In genomic region chr11:69599436-69599835, GRCm38 (mm10) we compare ENCODE assay signal across 9 mouse cellular contexts. TPM values are rescaled to one million over a fixed set of nuclear protein-coding genes. Genes with fewer than 3 reads are reported as not detected.
A peak's percentile ranks its signal among the peaks of the same experiment; 100 is the strongest.
DNase-seq lines count a peak whose midpoint lies in the region; ATAC-seq lines count a peak whose summit lies in the region.
"Had no signal": no experiment of that assay in that cellular context is flagged by ENCODE, and none has a peak within 500 bp of the region (broad histone marks: within the 10 kb centered on the region; RNA-seq: fewer than 3 reads in every experiment).

No protein-coding gene starts in this region.

- peak overlapping the region; percentile 81 for H3K27ac ChIP-seq in hindbrain, embryonic 10.5 days
- no peak overlapping the region for H3K27ac ChIP-seq in hindbrain, embryonic 11.5 days (ENCODE audit: low read depth, low read length)
- H3K27ac ChIP-seq in hindbrain, embryonic 13.5 days = peak overlapping the region; percentile 56; the same call in 1 of the 2 replicates

- peaks cover 21% of the 10 kb centered on the region for H3K27me3 ChIP-seq in hindbrain, embryonic 10.5 days (ENCODE audit: insufficient read depth, poor library complexity, severe bottlenecking)
- H3K27me3 ChIP-seq in hindbrain, embryonic 11.5 days (ENCODE audit: control insufficient read depth, insufficient read depth, low read length) = peaks cover 2% of the 10 kb centered on the region; the same call in 1 of the 2 replicates
- peaks cover 13% of the 10 kb centered on the region; the same call in 1 of the 2 replicates for H3K27me3 ChIP-seq in hindbrain, embryonic 13.5 days

- H3K36me3 ChIP-seq in hindbrain, embryonic 10.5 days = 0 out of 2 replicates have a peak, but pooled peaks cover 15% of the 10 kb centered on the region
- no peaks in the 10 kb centered on the region for H3K36me3 ChIP-seq in hindbrain, embryonic 11.5 days (ENCODE audit: control insufficient read depth, insufficient read depth, low read length)
- H3K36me3 ChIP-seq in hindbrain, embryonic 13.5 days = peaks cover 21% of the 10 kb centered on the region

- no peaks in the 10 kb centered on the region for H3K9me3 ChIP-seq in hindbrain, embryonic 10.5 days
- no peaks in the 10 kb centered on the region for H3K9me3 ChIP-seq in hindbrain, embryonic 11.5 days (ENCODE audit: control insufficient read depth, low read length)
- H3K9me3 ChIP-seq in hindbrain, embryonic 13.5 days = no peaks in the 10 kb centered on the region

- peaks cover 40% of the 10 kb centered on the region for H3K4me1 ChIP-seq in hindbrain, embryonic 10.5 days (replicated peaks)
- peaks cover 3% of the 10 kb centered on the region; the same call in 1 of the 2 replicates for H3K4me1 ChIP-seq in hindbrain, embryonic 11.5 days (replicated peaks; ENCODE audit: control insufficient read depth, insufficient read depth, low read length)
- peaks cover 40% of the 10 kb centered on the region for H3K4me1 ChIP-seq in hindbrain, embryonic 13.5 days (replicated peaks)

- H3K9ac ChIP-seq in hindbrain, embryonic 11.5 days (ENCODE audit: low read depth, low read length) = no peak overlapping the region
- H3K9ac ChIP-seq in hindbrain, embryonic 13.5 days = peak overlapping the region; percentile 55

- 8% methylated on average over 9 of the region's 9 CpGs for WGBS in hindbrain, embryonic 10.5 days
- WGBS in hindbrain, embryonic 11.5 days = 5% methylated on average over 9 of the region's 9 CpGs
- WGBS in hindbrain, embryonic 13.5 days = 9% methylated on average over 9 of the region's 9 CpGs

- H3K4me2 ChIP-seq in hindbrain, embryonic 11.5 days (replicated peaks; ENCODE audit: low read depth, low read length) = no peak overlapping the region
- H3K4me2 ChIP-seq in hindbrain, embryonic 13.5 days = peak overlapping the region; percentile 18; the same call in 1 of the 2 replicates

- H3K4me3 ChIP-seq in hindbrain, embryonic 10.5 days = peak overlapping the region; percentile 34; the same call in 1 of the 2 replicates
- H3K4me3 ChIP-seq in hindbrain, embryonic 11.5 days (ENCODE audit: low read depth, low read length) = no peak overlapping the region
- H3K4me3 ChIP-seq in hindbrain, embryonic 13.5 days = no peak overlapping the region

- no peak for ATAC-seq in hindbrain, embryonic 11.5 days (ENCODE audit: low FRiP score)
- ATAC-seq in hindbrain, embryonic 13.5 days (ENCODE audit: low FRiP score) = no peak
- peak; percentile 28; the same call in 1 of the 2 replicates for ATAC-seq in megakaryocyte progenitor cell, adult 5-6 weeks (replicated peaks; ENCODE audit: poor library complexity)

- no peak for DNase-seq in hindbrain, embryonic 10.5 days (ENCODE audit: low spot score)
- no peak for DNase-seq in hindbrain, embryonic 11.5 days (ENCODE audit: low spot score)
- peak; percentile 45 for DNase-seq in R1 (ENCODE audit: low read depth, low spot score)
- no peak for DNase-seq in gastrocnemius, adult 8-10 months (ENCODE audit: low spot score in 2 of 2)
- DNase-seq in cerebellum, postnatal 4 days (ENCODE audit: low spot score in 2 of 2) = no peak

RNA-seq across cellular contexts. Expression of gene Atp1b2, which starts 6.3 kb away (rescaled TPM):
- 7.5 and 7.8 TPM in 2 replicates for polyA plus RNA-seq in hindbrain, embryonic 10.5 days (2016; fragmentation: Nextera tagmentation; extraction: Ambion mirVana)
- polyA plus RNA-seq in hindbrain, embryonic 11.5 days (2014; fragmentation: Nextera tagmentation; extraction: Ambion mirVana) = 11.7 and 13.1 TPM in 2 replicates
- 27.6 and 29.7 TPM in 2 replicates for polyA plus RNA-seq in hindbrain, embryonic 13.5 days (2015; fragmentation: Nextera tagmentation; extraction: Ambion mirVana)
- total RNA-seq in megakaryocyte progenitor cell, adult 5-6 weeks (2015) = 19.6 and 44.5 TPM in 2 replicates
- 2.0 and 4.0 TPM in 2 replicates for total RNA-seq in megakaryocyte progenitor cell, adult 5-6 weeks (2017)
- 100 to 1,000 TPM; 333 to 372 (median 353) TPM for total RNA-seq in gastrocnemius, adult 8-10 months (2022)

RNA-seq across cellular contexts. Expression of gene Shbg, which starts 18.3 kb away (rescaled TPM):
- polyA plus RNA-seq in hindbrain, embryonic 10.5 days (2016; fragmentation: Nextera tagmentation; extraction: Ambion mirVana) = not detected in 2 replicates
- polyA plus RNA-seq in hindbrain, embryonic 11.5 days (2014; fragmentation: Nextera tagmentation; extraction: Ambion mirVana) = 0.17 TPM in 1 of 2 replicates, not detected in the other
- not detected in 2 replicates for polyA plus RNA-seq in hindbrain, embryonic 13.5 days (2015; fragmentation: Nextera tagmentation; extraction: Ambion mirVana)
- not detected in 2 replicates for total RNA-seq in megakaryocyte progenitor cell, adult 5-6 weeks (2015)
- total RNA-seq in megakaryocyte progenitor cell, adult 5-6 weeks (2017) = not detected in 2 replicates
- not detected for total RNA-seq in gastrocnemius, adult 8-10 months (2022)
- polyA plus RNA-seq: gonadal fat pad, adult 2 months; urinary bladder, adult 2 months had no signal

RNA-seq across cellular contexts. Expression of gene Trp53, which starts 19.3 kb away (rescaled TPM):
- 166 and 173 TPM in 2 replicates for polyA plus RNA-seq in hindbrain, embryonic 10.5 days (2016; fragmentation: Nextera tagmentation; extraction: Ambion mirVana)
- polyA plus RNA-seq in hindbrain, embryonic 11.5 days (2014; fragmentation: Nextera tagmentation; extraction: Ambion mirVana) = 156 and 159 TPM in 2 replicates
- 76.3 and 78.1 TPM in 2 replicates for polyA plus RNA-seq in hindbrain, embryonic 13.5 days (2015; fragmentation: Nextera tagmentation; extraction: Ambion mirVana)
- total RNA-seq in megakaryocyte progenitor cell, adult 5-6 weeks (2015) = 124 and 173 TPM in 2 replicates
- total RNA-seq in megakaryocyte progenitor cell, adult 5-6 weeks (2017) = 65.1 and 65.6 TPM in 2 replicates
- 10 to 100 TPM; 12.6 to 17.2 (median 13.8) TPM for total RNA-seq in gastrocnemius, adult 8-10 months (2022)

RNA-seq across cellular contexts. Expression of gene Wrap53, which starts 19.4 kb away (rescaled TPM):
- polyA plus RNA-seq in hindbrain, embryonic 10.5 days (2016; fragmentation: Nextera tagmentation; extraction: Ambion mirVana) = 40.6 and 41.4 TPM in 2 replicates
- polyA plus RNA-seq in hindbrain, embryonic 11.5 days (2014; fragmentation: Nextera tagmentation; extraction: Ambion mirVana) = 36.6 and 37.8 TPM in 2 replicates
- 23.0 and 24.2 TPM in 2 replicates for polyA plus RNA-seq in hindbrain, embryonic 13.5 days (2015; fragmentation: Nextera tagmentation; extraction: Ambion mirVana)
- total RNA-seq in megakaryocyte progenitor cell, adult 5-6 weeks (2015) = 16.2 and 18.3 TPM in 2 replicates
- total RNA-seq in megakaryocyte progenitor cell, adult 5-6 weeks (2017) = 6.2 and 6.9 TPM in 2 replicates
- total RNA-seq in gastrocnemius, adult 8-10 months (2022) = 1 to 10 TPM; 3.3 to 4.4 (median 3.7) TPM

RNA-seq across cellular contexts. Expression of gene Sat2, which starts 22.4 kb away (rescaled TPM):
- 15.4 and 24.5 TPM in 2 replicates for polyA plus RNA-seq in hindbrain, embryonic 10.5 days (2016; fragmentation: Nextera tagmentation; extraction: Ambion mirVana)
- 15.0 and 20.6 TPM in 2 replicates for polyA plus RNA-seq in hindbrain, embryonic 11.5 days (2014; fragmentation: Nextera tagmentation; extraction: Ambion mirVana)
- polyA plus RNA-seq in hindbrain, embryonic 13.5 days (2015; fragmentation: Nextera tagmentation; extraction: Ambion mirVana) = 28.0 and 28.1 TPM in 2 replicates
- total RNA-seq in megakaryocyte progenitor cell, adult 5-6 weeks (2015) = not detected in 2 replicates
- total RNA-seq in megakaryocyte progenitor cell, adult 5-6 weeks (2017) = 0.37 and 1.5 TPM in 2 replicates
- 1 to 10 TPM; 1.4 to 3.8 (median 2.7) TPM for total RNA-seq in gastrocnemius, adult 8-10 months (2022)
